8 mouse cellular contexts compared by ENCODE assay signal in genomic region chr12:84030659-84031332, GRCm38 (mm10). TPM values are rescaled to one million over a fixed set of nuclear protein-coding genes. Genes with fewer than 3 reads are reported as not detected.
DNase-seq lines count a peak whose midpoint lies in the region; ATAC-seq and TF ChIP-seq lines count a peak whose summit lies in the region.

No protein-coding gene starts in this region.

- H3K36me3 ChIP-seq in heart, postnatal 0 days (replicated peaks; ENCODE audit: control insufficient read depth, insufficient read depth, low read length), result no peaks in the 10 kb centered on the region
- H3K36me3 ChIP-seq in liver, postnatal 0 days (replicated peaks; ENCODE audit: insufficient read depth, low read length), result no peaks in the 10 kb centered on the region
- H3K36me3 ChIP-seq in neural tube, embryonic 15.5 days, result no peaks in the 10 kb centered on the region

- no peaks in the 10 kb centered on the region for H3K4me1 ChIP-seq in heart, postnatal 0 days (ENCODE audit: control insufficient read depth, insufficient read depth)
- peaks cover 4% of the 10 kb centered on the region; the same call in 1 of the 2 replicates for H3K4me1 ChIP-seq in liver, postnatal 0 days (ENCODE audit: insufficient read depth)
- H3K4me1 ChIP-seq in neural tube, embryonic 15.5 days, result no peaks in the 10 kb centered on the region

- no peak overlapping the region for H3K9ac ChIP-seq in heart, postnatal 0 days (replicated peaks; ENCODE audit: low read depth, low read length)
- H3K9ac ChIP-seq in liver, postnatal 0 days (replicated peaks), result no peak overlapping the region
- no peak overlapping the region for H3K9ac ChIP-seq in neural tube, embryonic 15.5 days (replicated peaks)

- WGBS in heart, postnatal 0 days, result 48% methylated on average over 4 of the region's 4 CpGs
- whole genome bisulfite sequencing in liver, postnatal 0 days (ENCODE audit: insufficient replicate concordance), result 48% methylated on average over 4 of the region's 4 CpGs
- 72% methylated on average over 4 of the region's 4 CpGs for WGBS in neural tube, embryonic 15.5 days

- peak; percentile 89 for DNase-seq in CD4-positive, CD25-positive, alpha-beta regulatory T cell, adult 2 months (ENCODE audit: low read depth, low spot score)
- peak; percentile 93 for DNase-seq in brain, adult 2 months (ENCODE audit: low read depth, low spot score)
- peak; percentile 57 for DNase-seq in fibroblast of lung, adult 2 months (ENCODE audit: low read depth)
- peak; percentile 72 for DNase-seq in heart, postnatal 0 days (ENCODE audit: low spot score)
- DNase-seq in kidney, postnatal 25 days, result peak; percentile 81 to 89
- peak; percentile 77 for DNase-seq in liver, postnatal 0 days
- peak; percentile 55 for DNase-seq in telencephalon, adult 2 months (ENCODE audit: low read depth, low spot score)

- H3K27me3 ChIP-seq in heart, postnatal 0 days (ENCODE audit: control insufficient read depth, insufficient read depth, low read length), result no peaks in the 10 kb centered on the region
- no peaks in the 10 kb centered on the region for H3K27me3 ChIP-seq in liver, postnatal 0 days (ENCODE audit: insufficient read depth, low read length)
- no peaks in the 10 kb centered on the region for H3K27me3 ChIP-seq in neural tube, embryonic 15.5 days (replicated peaks)

- no peak overlapping the region for H3K4me3 ChIP-seq in heart, postnatal 0 days (ENCODE audit: low read depth, low read length)
- H3K4me3 ChIP-seq in liver, postnatal 0 days (ENCODE audit: low read depth, low read length), result no peak overlapping the region
- H3K4me3 ChIP-seq in neural tube, embryonic 15.5 days (replicated peaks), result no peak overlapping the region

- 0 out of 2 replicates have a peak, but pooled peaks have one; percentile 38 for TF ChIP-seq EP300 in heart, postnatal 0 days (IDR thresholded peaks at IDR 0.05; ENCODE audit: low read depth)
- TF ChIP-seq EP300 in liver, postnatal 0 days (IDR thresholded peaks at IDR 0.05; ENCODE audit: low read depth), result no peak

- H3K4me2 ChIP-seq in heart, postnatal 0 days (ENCODE audit: low read depth, low read length), result no peak overlapping the region
- H3K4me2 ChIP-seq in liver, postnatal 0 days (ENCODE audit: low read depth, low read length), result no peak overlapping the region
- H3K4me2 ChIP-seq in neural tube, embryonic 15.5 days, result no peak overlapping the region

- peak; percentile 95 for TF ChIP-seq CTCF in heart, postnatal 0 days (IDR thresholded peaks at IDR 0.05; ENCODE audit: low read depth)
- peak; percentile 93 for TF ChIP-seq CTCF in liver, postnatal 0 days (IDR thresholded peaks at IDR 0.05; ENCODE audit: low read depth)

- H3K27ac ChIP-seq in heart, postnatal 0 days (ENCODE audit: low read depth), result no peak overlapping the region
- no peak overlapping the region for H3K27ac ChIP-seq in liver, postnatal 0 days (ENCODE audit: low read depth)
- H3K27ac ChIP-seq in neural tube, embryonic 15.5 days (replicated peaks), result no peak overlapping the region

- ATAC-seq in heart, postnatal 0 days (ENCODE audit: insufficient read depth, low read depth), result peak; percentile 79
- ATAC-seq in liver, postnatal 0 days, result peak; percentile 48; the same call in 1 of the 2 replicates
- peak; percentile 63; the same call in 1 of the 2 replicates for ATAC-seq in neural tube, embryonic 15.5 days (ENCODE audit: low FRiP score)

- no peaks in the 10 kb centered on the region for H3K9me3 ChIP-seq in heart, postnatal 0 days (replicated peaks; ENCODE audit: control insufficient read depth, low read length)
- H3K9me3 ChIP-seq in liver, postnatal 0 days (ENCODE audit: low read length), result no peaks in the 10 kb centered on the region
- H3K9me3 ChIP-seq in neural tube, embryonic 15.5 days (replicated peaks), result no peaks in the 10 kb centered on the region

RNA-seq across cellular contexts. Expression of gene Acot4, which starts 7.4 kb away (rescaled TPM):
- total RNA-seq in heart, postnatal 0 days (2014; rRNA removed; ENCODE audit: low replicate concordance), result 0.31 and 18.2 TPM in 2 replicates
- polyA plus RNA-seq in heart, postnatal 0 days (2015; fragmentation: Nextera tagmentation; extraction: Ambion mirVana), result 0.55 and 0.60 TPM in 2 replicates
- polyA plus RNA-seq in liver, postnatal 0 days (2015; fragmentation: Nextera tagmentation; extraction: Ambion mirVana), result 29.0 and 35.0 TPM in 2 replicates
- 0.55 and 1.2 TPM in 2 replicates for polyA plus RNA-seq in neural tube, embryonic 15.5 days (2015; fragmentation: Nextera tagmentation; extraction: Ambion mirVana)

RNA-seq across cellular contexts. Expression of gene Gm49366, which starts 7.9 kb away (rescaled TPM):
- not detected in 2 replicates for total RNA-seq in heart, postnatal 0 days (2014; rRNA removed; ENCODE audit: low replicate concordance)
- not detected in 2 replicates for polyA plus RNA-seq in heart, postnatal 0 days (2015; fragmentation: Nextera tagmentation; extraction: Ambion mirVana)
- polyA plus RNA-seq in liver, postnatal 0 days (2015; fragmentation: Nextera tagmentation; extraction: Ambion mirVana), result not detected in 2 replicates
- not detected in 2 replicates for polyA plus RNA-seq in neural tube, embryonic 15.5 days (2015; fragmentation: Nextera tagmentation; extraction: Ambion mirVana)

RNA-seq across cellular contexts. Expression of gene Acot3, which starts 21.1 kb away (rescaled TPM):
- 0.31 and 0.54 TPM in 2 replicates for total RNA-seq in heart, postnatal 0 days (2014; rRNA removed; ENCODE audit: low replicate concordance)
- polyA plus RNA-seq in heart, postnatal 0 days (2015; fragmentation: Nextera tagmentation; extraction: Ambion mirVana), result 1.8 and 2.1 TPM in 2 replicates
- polyA plus RNA-seq in liver, postnatal 0 days (2015; fragmentation: Nextera tagmentation; extraction: Ambion mirVana), result 37.2 and 43.0 TPM in 2 replicates
- polyA plus RNA-seq in neural tube, embryonic 15.5 days (2015; fragmentation: Nextera tagmentation; extraction: Ambion mirVana), result 0.80 and 1.1 TPM in 2 replicates

RNA-seq across cellular contexts. Expression of gene Acot1, which starts 21.5 kb away (rescaled TPM):
- 71.5 and 122 TPM in 2 replicates for total RNA-seq in heart, postnatal 0 days (2014; rRNA removed; ENCODE audit: low replicate concordance)
- 137 and 142 TPM in 2 replicates for polyA plus RNA-seq in heart, postnatal 0 days (2015; fragmentation: Nextera tagmentation; extraction: Ambion mirVana)
- polyA plus RNA-seq in liver, postnatal 0 days (2015; fragmentation: Nextera tagmentation; extraction: Ambion mirVana), result 87.8 and 106 TPM in 2 replicates
- 71.2 and 78.4 TPM in 2 replicates for polyA plus RNA-seq in neural tube, embryonic 15.5 days (2015; fragmentation: Nextera tagmentation; extraction: Ambion mirVana)

RNA-seq across cellular contexts. Expression of gene Acot5, which starts 38.3 kb away (rescaled TPM):
- not detected in 2 replicates for total RNA-seq in heart, postnatal 0 days (2014; rRNA removed; ENCODE audit: low replicate concordance)
- polyA plus RNA-seq in heart, postnatal 0 days (2015; fragmentation: Nextera tagmentation; extraction: Ambion mirVana), result not detected in 2 replicates
- polyA plus RNA-seq in liver, postnatal 0 days (2015; fragmentation: Nextera tagmentation; extraction: Ambion mirVana), result 0.37 and 0.54 TPM in 2 replicates
- polyA plus RNA-seq in neural tube, embryonic 15.5 days (2015; fragmentation: Nextera tagmentation; extraction: Ambion mirVana), result 0.88 and 1.00 TPM in 2 replicates

Comparison
In these comparisons a context has a peak if more than half of its experiments do, and no peak if none do; other contexts are left out.
1. RNA of gene Acot4, which starts 7.4 kb away (polyA plus RNA-seq): 29.0 to 35.0 TPM in liver, postnatal 0 days; 0.55 to 1.2 TPM in neural tube, embryonic 15.5 days and 0.55 to 0.60 TPM in heart, postnatal 0 days; every median in the first group is over 10 times any median in the second.
2. RNA of gene Acot3, which starts 21.1 kb away (polyA plus RNA-seq): 37.2 to 43.0 TPM in liver, postnatal 0 days; 1.8 to 2.1 TPM in heart, postnatal 0 days and 0.80 to 1.1 TPM in neural tube, embryonic 15.5 days; every median in the first group is over 10 times any median in the second.
3. Peak in every context shown above with its lines, with median percentiles within 50 percentile points of each other: DNase-seq and ATAC-seq.